Mouse (Mus musculus): ENCODE data around the gene Hira. TPM values are rescaled to one million over a fixed set of nuclear protein-coding genes. Genes with fewer than 3 reads are reported as not detected.
A peak's percentile ranks its signal among the peaks of the same experiment; 100 is the strongest.

The Hira gene
- 8.0 and 9.0 TPM in 2 replicates for polyA plus RNA-seq (2015; fragmentation: Nextera tagmentation; extraction: Ambion mirVana)

DNA sequence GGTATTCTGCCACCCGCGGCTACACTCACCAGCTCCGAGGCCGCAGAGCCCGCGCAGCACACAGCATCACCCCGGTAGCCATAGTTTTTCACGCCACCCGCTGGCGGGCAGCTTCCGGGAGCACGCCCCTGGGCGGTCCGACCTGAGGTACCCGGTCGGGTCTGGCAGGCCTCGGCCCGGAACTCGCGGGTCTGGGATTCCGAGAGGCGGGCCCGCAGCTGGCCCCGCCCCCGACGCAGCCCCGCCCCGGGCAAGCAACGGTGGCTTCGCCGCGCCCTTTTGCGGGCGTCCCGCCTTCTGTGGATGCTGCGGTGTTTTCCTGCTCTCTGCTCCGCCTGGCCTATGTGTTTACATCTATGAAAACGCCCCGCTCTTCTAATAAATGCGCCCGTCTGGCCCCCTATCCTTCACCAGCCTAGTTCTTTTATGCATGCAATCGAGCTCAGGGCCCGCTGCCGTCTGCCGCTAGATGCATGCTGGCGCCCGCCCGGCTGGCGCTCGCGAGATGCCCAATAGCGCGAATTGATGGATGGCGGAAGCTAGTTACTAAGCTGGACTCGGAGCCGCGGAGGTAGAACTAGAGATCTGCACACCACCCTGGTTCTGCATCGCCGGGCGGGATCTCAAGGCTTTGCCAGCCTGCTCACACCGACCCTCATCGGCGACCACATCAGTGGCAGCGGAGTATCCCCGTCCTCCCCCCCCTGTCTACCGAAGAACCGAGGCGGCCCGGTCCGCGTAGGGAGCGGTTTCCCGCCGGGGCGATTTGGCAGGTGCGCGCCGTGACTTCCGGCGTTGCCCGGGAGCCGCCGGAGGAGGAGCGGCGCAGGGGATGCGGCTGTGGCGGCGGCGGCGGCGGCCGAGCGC is at the start of gene Hira, which contains the start of gene Mrpl40:
Gene Hira (plus strand): TSS at position 596 of the 867 bp plus-strand sequence.
Gene Mrpl40 (minus strand): TSS at position 421 of the 867 bp plus-strand sequence.
- peak; percentile 97 for ATAC-seq (replicated peaks; ENCODE audit: extremely low read depth, insufficient read depth, low FRiP score)
- Histone ChIP-seq H3K9ac (ENCODE audit: low read length) (peak within 1 kb of the TSS; percentile 91), H3K27me3 (ENCODE audit: control insufficient read depth, insufficient read depth, low read length) (no peaks in the 10 kb centered on the region), H3K27ac (ENCODE audit: low read length) (peak within 1 kb of the TSS; percentile 95), H3K36me3 (ENCODE audit: control insufficient read depth, insufficient read depth) (peaks cover 23% of the 10 kb centered on the region), H3K4me2 (ENCODE audit: low read depth, low read length) (peak within 1 kb of the TSS; percentile 91), H3K4me1 (ENCODE audit: control insufficient read depth, insufficient read depth, low read length) (peaks cover 12% of the 10 kb centered on the region), H3K4me3 (ENCODE audit: low read length) (peak within 1 kb of the TSS; percentile 90), H3K9me3 (replicated peaks; ENCODE audit: control insufficient read depth, low read length) (no peaks in the 10 kb centered on the region)
- WGBS = under 1% methylated on average over 89 of the region's 93 CpGs

DNA sequence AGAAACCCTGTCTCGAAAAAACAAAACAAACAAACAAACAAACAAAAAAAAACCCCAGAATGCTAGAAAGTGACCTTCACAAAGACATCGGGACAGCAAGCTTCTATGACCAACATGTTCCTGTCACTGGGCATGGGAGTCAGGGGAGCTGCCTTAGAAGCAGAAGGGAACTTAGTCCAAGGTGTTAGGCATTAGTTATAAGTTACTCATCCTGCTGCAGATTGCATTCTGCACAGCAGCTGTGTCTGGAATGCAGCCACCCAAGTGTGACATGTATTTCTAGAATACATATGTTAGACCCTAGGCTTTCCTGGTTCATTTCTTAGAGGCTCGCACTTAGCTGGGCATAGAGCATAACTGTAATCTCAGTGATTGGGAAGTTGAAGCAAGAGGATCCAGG is 48.2 kb upstream of the Hira start:
- H3K9me3 ChIP-seq (replicated peaks; ENCODE audit: control insufficient read depth, low read length) = no peaks in the 10 kb centered on the region
- H3K9ac ChIP-seq (ENCODE audit: low read length) = no peak overlapping the region
- H3K36me3 ChIP-seq (ENCODE audit: control insufficient read depth, insufficient read depth) = peaks cover 58% of the 10 kb centered on the region
- no peak overlapping the region for H3K4me3 ChIP-seq (ENCODE audit: low read length)
- H3K27ac ChIP-seq (ENCODE audit: low read length) = no peak overlapping the region
- H3K4me2 ChIP-seq (ENCODE audit: low read depth, low read length) = no peak overlapping the region
- 91% methylated on average over 3 of the region's 3 CpGs for WGBS
- H3K4me1 ChIP-seq (ENCODE audit: control insufficient read depth, insufficient read depth, low read length) = no peaks in the 10 kb centered on the region
- no peaks in the 10 kb centered on the region for H3K27me3 ChIP-seq (ENCODE audit: control insufficient read depth, insufficient read depth, low read length)
- ATAC-seq (replicated peaks; ENCODE audit: extremely low read depth, insufficient read depth, low FRiP score) = no peak

DNA sequence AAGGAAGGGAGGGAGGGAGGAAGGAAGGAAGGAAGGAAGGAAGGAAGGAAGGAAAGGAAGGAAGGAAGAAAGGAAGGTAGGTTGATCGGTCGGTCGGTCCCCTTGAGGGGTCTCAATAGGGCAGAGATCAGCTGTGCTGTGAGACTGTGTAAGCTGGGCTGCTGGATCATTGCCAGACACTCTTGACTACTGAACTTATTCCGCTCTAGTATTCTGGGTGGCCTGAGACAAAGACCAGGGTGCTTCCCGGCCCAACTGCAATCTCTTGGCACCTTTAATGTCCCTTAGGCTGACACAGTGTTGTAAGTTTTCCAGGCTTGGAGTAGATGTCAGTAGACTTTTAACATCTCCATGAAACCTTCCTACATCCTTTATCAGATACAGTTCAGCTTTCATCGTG is 47.7 kb upstream of the Hira start:
- H3K4me3 ChIP-seq (ENCODE audit: low read length) = no peak overlapping the region
- WGBS = 62% methylated on average over 6 of the region's 6 CpGs
- no peaks in the 10 kb centered on the region for H3K4me1 ChIP-seq (ENCODE audit: control insufficient read depth, insufficient read depth, low read length)
- ATAC-seq (replicated peaks; ENCODE audit: extremely low read depth, insufficient read depth, low FRiP score) = no peak
- H3K4me2 ChIP-seq (ENCODE audit: low read depth, low read length) = no peak overlapping the region
- H3K9me3 ChIP-seq (replicated peaks; ENCODE audit: control insufficient read depth, low read length) = no peaks in the 10 kb centered on the region
- no peak overlapping the region for H3K27ac ChIP-seq (ENCODE audit: low read length)
- H3K27me3 ChIP-seq (ENCODE audit: control insufficient read depth, insufficient read depth, low read length) = no peaks in the 10 kb centered on the region
- peaks cover 62% of the 10 kb centered on the region for H3K36me3 ChIP-seq (ENCODE audit: control insufficient read depth, insufficient read depth)
- no peak overlapping the region for H3K9ac ChIP-seq (ENCODE audit: low read length)

DNA sequence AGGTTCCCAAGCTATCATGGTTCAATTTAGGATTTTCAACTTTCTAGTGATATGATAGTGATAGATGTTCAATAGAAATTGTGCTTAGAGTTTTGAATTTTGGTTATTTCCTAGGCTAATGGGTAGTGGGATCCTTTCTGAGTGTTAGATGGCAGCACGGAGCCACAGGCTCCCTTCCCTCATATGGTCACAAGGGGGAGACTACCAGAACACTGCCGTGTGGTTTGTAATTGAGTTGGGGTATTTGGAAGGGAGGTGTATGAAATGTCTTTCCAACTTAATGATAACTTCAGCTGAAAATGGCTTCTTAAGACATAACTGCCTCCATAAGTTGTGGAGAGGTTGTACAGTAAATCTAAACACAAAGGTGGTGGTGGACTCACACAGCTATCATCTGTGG is 43.4 kb upstream of the Hira start:
- H3K27me3 ChIP-seq (ENCODE audit: control insufficient read depth, insufficient read depth, low read length) = no peaks in the 10 kb centered on the region
- H3K27ac ChIP-seq (ENCODE audit: low read length) = no peak overlapping the region
- peaks cover 31% of the 10 kb centered on the region for H3K36me3 ChIP-seq (ENCODE audit: control insufficient read depth, insufficient read depth)
- H3K4me1 ChIP-seq (ENCODE audit: control insufficient read depth, insufficient read depth, low read length) = peaks cover 4% of the 10 kb centered on the region; the same call in 1 of the 2 replicates
- H3K9me3 ChIP-seq (replicated peaks; ENCODE audit: control insufficient read depth, low read length) = no peaks in the 10 kb centered on the region
- no peak overlapping the region for H3K4me2 ChIP-seq (ENCODE audit: low read depth, low read length)
- H3K9ac ChIP-seq (ENCODE audit: low read length) = no peak overlapping the region
- H3K4me3 ChIP-seq (ENCODE audit: low read length) = no peak overlapping the region
- ATAC-seq (replicated peaks; ENCODE audit: extremely low read depth, insufficient read depth, low FRiP score) = no peak
- WGBS = 67% methylated on average over 2 of the region's 2 CpGs

DNA sequence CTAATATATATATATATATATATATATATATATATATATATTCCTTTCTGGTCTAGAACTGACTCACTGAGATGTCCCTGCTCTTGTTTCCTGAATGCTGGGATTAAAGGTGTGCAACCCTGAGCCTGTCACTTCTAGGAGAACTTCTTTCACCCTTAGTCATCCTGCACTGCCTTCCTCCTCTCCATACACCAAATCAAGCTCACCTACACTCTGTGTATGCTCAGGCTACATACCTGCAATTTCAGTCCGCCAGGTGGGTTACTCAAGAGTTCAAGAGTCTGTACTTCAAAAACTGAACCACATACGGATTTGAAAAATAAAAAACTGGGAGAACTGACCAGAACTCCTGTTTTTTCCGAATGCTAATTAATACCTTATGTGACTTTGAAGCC is 40.8 kb upstream of the Hira start:
- Histone ChIP-seq H3K27me3 (ENCODE audit: control insufficient read depth, insufficient read depth, low read length) (no peaks in the 10 kb centered on the region), H3K36me3 (ENCODE audit: control insufficient read depth, insufficient read depth) (peaks cover 27% of the 10 kb centered on the region), H3K9me3 (replicated peaks; ENCODE audit: control insufficient read depth, low read length) (no peaks in the 10 kb centered on the region), H3K4me3 (ENCODE audit: low read length) (peak overlapping the region; percentile 95), H3K27ac (ENCODE audit: low read length) (no peak overlapping the region), H3K9ac (ENCODE audit: low read length) (peak overlapping the region; percentile 97; the same call in 1 of the 2 replicates), H3K4me2 (ENCODE audit: low read depth, low read length) (peak overlapping the region; percentile 88), H3K4me1 (ENCODE audit: control insufficient read depth, insufficient read depth, low read length) (peaks cover 4% of the 10 kb centered on the region; the same call in 1 of the 2 replicates)
- ATAC-seq (replicated peaks; ENCODE audit: extremely low read depth, insufficient read depth, low FRiP score) = no peak
- 32% methylated on average over 3 of the region's 3 CpGs for WGBS

DNA sequence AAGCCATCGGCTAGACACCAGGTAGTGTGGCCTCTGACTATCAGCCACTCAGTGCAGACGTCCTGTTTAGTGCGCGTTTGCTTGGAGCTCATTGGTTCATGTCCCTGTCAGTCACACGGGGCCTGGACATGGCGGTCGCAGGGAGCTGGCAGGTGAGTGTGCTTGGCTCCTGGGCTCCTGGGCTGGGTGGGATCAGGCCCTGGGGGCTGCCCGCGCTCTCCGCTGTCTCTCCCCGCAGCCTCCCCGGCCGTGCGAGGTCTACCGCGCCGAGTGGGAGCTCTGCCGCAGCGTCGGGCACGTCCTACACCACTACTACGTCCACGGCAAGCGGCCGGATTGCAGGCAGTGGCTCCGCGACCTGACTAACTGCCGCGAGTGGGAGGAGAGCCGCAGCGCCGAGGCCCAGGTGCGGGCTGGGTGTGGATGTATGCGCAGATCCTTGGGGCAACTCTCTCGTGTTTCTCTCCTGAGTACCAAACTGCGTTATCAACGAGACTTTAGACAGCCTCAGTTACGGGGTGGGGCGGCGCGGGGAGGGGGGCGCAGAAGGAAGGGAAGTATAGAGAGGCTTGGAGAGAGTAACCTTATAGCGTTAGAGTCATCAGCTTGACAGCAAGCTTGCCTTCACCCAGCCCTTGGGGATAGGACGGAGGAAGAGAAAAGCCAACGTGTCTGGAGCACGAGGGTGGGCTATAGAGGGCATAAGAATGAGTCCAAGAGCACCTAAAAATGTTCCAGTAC is 40.2 kb upstream of the Hira start, which contains the start of the genes 2510002D24Rik and Gm28539:
Gene 2510002D24Rik (plus strand): TSS at position 111 of the 741 bp plus-strand sequence.
Gene Gm28539 (plus strand): TSS at position 117 of the 741 bp plus-strand sequence.
- H3K9ac ChIP-seq (ENCODE audit: low read length) = peak within 1 kb of the TSS; percentile 97
- H3K4me2 ChIP-seq (ENCODE audit: low read depth, low read length) = peak within 1 kb of the TSS; percentile 88
- peak within 1 kb of the TSS; percentile 95 for H3K4me3 ChIP-seq (ENCODE audit: low read length)
- H3K4me1 ChIP-seq (ENCODE audit: control insufficient read depth, insufficient read depth, low read length) = peaks cover 4% of the 10 kb centered on the region; the same call in 1 of the 2 replicates
- H3K36me3 ChIP-seq (ENCODE audit: control insufficient read depth, insufficient read depth) = peaks cover 25% of the 10 kb centered on the region
- H3K27ac ChIP-seq (ENCODE audit: low read length) = peak within 1 kb of the TSS; percentile 55; the same call in 1 of the 2 replicates
- peak; percentile 96 for ATAC-seq (replicated peaks; ENCODE audit: extremely low read depth, insufficient read depth, low FRiP score)
- no peaks in the 10 kb centered on the region for H3K27me3 ChIP-seq (ENCODE audit: control insufficient read depth, insufficient read depth, low read length)
- under 1% methylated on average over 46 of the region's 46 CpGs for WGBS
- no peaks in the 10 kb centered on the region for H3K9me3 ChIP-seq (replicated peaks; ENCODE audit: control insufficient read depth, low read length)

DNA sequence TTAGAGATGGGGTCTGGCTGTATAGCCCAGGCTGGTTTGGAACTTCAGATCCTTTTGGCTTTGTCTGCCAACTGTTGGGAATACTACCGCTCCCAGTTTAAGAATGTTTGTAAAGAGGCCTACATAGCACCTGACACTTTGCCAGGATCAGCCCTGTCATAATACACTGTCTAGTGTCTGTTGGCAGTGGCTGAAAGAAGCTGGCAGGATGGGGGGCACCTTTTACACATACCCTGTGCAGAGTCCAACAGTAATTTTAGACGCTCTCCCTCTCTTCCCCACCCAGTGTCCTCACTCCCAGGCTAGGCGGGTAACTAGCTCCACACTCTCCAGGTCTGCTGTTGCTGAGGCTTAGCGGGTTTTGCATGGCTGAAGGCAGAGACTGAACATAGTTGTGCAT is 38.5 kb upstream of the Hira start:
- Histone ChIP-seq H3K4me2 (ENCODE audit: low read depth, low read length) (no peak overlapping the region), H3K27ac (ENCODE audit: low read length) (no peak overlapping the region), H3K27me3 (ENCODE audit: control insufficient read depth, insufficient read depth, low read length) (no peaks in the 10 kb centered on the region), H3K4me3 (ENCODE audit: low read length) (no peak overlapping the region), H3K4me1 (ENCODE audit: control insufficient read depth, insufficient read depth, low read length) (peaks cover 4% of the 10 kb centered on the region; the same call in 1 of the 2 replicates), H3K9me3 (replicated peaks; ENCODE audit: control insufficient read depth, low read length) (no peaks in the 10 kb centered on the region), H3K9ac (ENCODE audit: low read length) (no peak overlapping the region), H3K36me3 (ENCODE audit: control insufficient read depth, insufficient read depth) (peaks cover 20% of the 10 kb centered on the region)
- WGBS = 87% methylated on average over 4 of the region's 4 CpGs
- no peak for ATAC-seq (replicated peaks; ENCODE audit: extremely low read depth, insufficient read depth, low FRiP score)

DNA sequence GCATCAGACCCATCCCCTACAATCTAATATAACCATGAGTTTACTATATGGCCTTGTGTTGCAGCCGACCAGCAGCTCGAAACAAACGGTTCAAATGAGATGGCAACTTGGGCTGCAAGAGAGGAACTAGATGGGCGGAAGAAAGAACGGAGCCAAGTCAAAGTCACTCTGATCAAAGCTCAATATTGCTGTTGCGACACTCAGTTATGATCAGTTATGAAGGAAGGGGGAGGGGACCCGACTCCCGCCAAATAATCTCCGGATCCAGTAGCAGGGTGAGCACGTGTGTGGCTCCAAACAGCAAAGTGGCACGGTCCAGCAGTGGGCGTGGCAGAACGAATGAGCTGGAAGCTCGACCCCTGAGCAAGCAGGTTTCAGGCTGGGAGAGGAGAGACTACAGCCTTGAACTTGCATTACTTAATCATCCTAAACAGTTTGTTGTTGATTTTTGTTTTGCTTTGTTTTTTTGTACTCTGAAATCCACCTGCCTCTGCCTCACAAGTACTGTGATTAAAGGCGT is 30.5 kb upstream of the Hira start:
- Histone ChIP-seq H3K4me2 (ENCODE audit: low read depth, low read length) (no peak overlapping the region), H3K9ac (ENCODE audit: low read length) (no peak overlapping the region), H3K4me1 (ENCODE audit: control insufficient read depth, insufficient read depth, low read length) (no peaks in the 10 kb centered on the region), H3K27me3 (ENCODE audit: control insufficient read depth, insufficient read depth, low read length) (no peaks in the 10 kb centered on the region), H3K9me3 (replicated peaks; ENCODE audit: control insufficient read depth, low read length) (peaks cover 4% of the 10 kb centered on the region; the same call in 1 of the 2 replicates), H3K4me3 (ENCODE audit: low read length) (no peak overlapping the region), H3K27ac (ENCODE audit: low read length) (no peak overlapping the region), H3K36me3 (ENCODE audit: control insufficient read depth, insufficient read depth) (no peaks in the 10 kb centered on the region)
- ATAC-seq (replicated peaks; ENCODE audit: extremely low read depth, insufficient read depth, low FRiP score) = no peak
- 86% methylated on average over 15 of the region's 15 CpGs for WGBS

Measured in heart, embryonic 16.5 days (tissue).